Mouse (Mus musculus) testis, adult 2 months (tissue): ENCODE measurements around the gene Get4.

Source experiments
- CTCF ChIP-seq: fragments of 200-500 bp; IDR thresholded peaks from 2 replicates; pipeline ENCODE4 v1.5.1; 2012; ENCODE audit warnings: low read depth, mild to moderate bottlenecking, inconsistent platforms, low read length, moderate library complexity; ENCODE audit not compliant: control insufficient read depth, insufficient read depth, insufficient replicate concordance
- POLR2A ChIP-seq: fragments of 200-500 bp; IDR thresholded peaks from 2 replicates; pipeline ENCODE4 v1.6.1; 2012; ENCODE audit warnings: low read depth, mild to moderate bottlenecking, inconsistent platforms, low read length, moderate library complexity; ENCODE audit not compliant: control insufficient read depth

GRCm38 (mm10) chr5:139220610-139221009 is 31.5 kb upstream of the Get4 start:
- TF ChIP-seq POLR2A, result no peak
- TF ChIP-seq CTCF, result no peak
